Mouse (Mus musculus) embryo, embryonic 10 days (tissue): ENCODE data around the gene Tbca.
A peak's percentile ranks its signal among the peaks of the same experiment; 100 is the strongest.

Source experiments
- DNase-seq: peaks from one replicate; pipeline ENCODE4 v3.0.0-alpha.2; 2015; ENCODE audit warnings: low spot score

Tbca gene

GRCm38 (mm10) chr13:94877991-94878745 lies 89.5 kb downstream of the Tbca start:
- DNase-seq, result peak; percentile 72

GRCm38 (mm10) chr13:94881201-94881600 lies 92.5 kb downstream of the Tbca start:
- no peak for DNase-seq

GRCm38 (mm10) chr13:94882221-94882620 lies 93.5 kb downstream of the Tbca start:
- DNase-seq, result no peak

- DNase-seq, result no peak
Measured at GRCm38 (mm10) chr13:94882711-94883145, 94.0 kb downstream of the Tbca start.

- peak; percentile 68 for DNase-seq
Measured at GRCm38 (mm10) chr13:94883163-94883965, 94.7 kb downstream of the Tbca start.

- no peak for DNase-seq
Measured at GRCm38 (mm10) chr13:94883966-94884960, 95.6 kb downstream of the Tbca start.

GRCm38 (mm10) chr13:94885291-94886235 lies 96.9 kb downstream of the Tbca start:
- DNase-seq, result peak; percentile 40
